Mouse (Mus musculus): Measurements from ENCODE around the gene Asic1. TPM values are rescaled to one million over a fixed set of nuclear protein-coding genes. Genes with fewer than 3 reads are reported as not detected.
"Not testable (repeated sequence)": the region's sequence is repeated elsewhere in the genome, so short reads cannot be mapped to it uniquely, and the experiment has no call there.

The Asic1 gene
- total RNA-seq, 2 experiments from 2014 or later = 29.6 to 36.9 TPM

- DNase-seq (ENCODE audit: low spot score in 2 of 2) = no peak
Measured at GRCm38 (mm10) chr15:99718461-99719021, 48.4 kb downstream of the Asic1 start.

GRCm38 (mm10) chr15:99719865-99720264, 49.7 kb downstream of the Asic1 start:
- no peak for DNase-seq (ENCODE audit: low spot score in 2 of 2)

DNA sequence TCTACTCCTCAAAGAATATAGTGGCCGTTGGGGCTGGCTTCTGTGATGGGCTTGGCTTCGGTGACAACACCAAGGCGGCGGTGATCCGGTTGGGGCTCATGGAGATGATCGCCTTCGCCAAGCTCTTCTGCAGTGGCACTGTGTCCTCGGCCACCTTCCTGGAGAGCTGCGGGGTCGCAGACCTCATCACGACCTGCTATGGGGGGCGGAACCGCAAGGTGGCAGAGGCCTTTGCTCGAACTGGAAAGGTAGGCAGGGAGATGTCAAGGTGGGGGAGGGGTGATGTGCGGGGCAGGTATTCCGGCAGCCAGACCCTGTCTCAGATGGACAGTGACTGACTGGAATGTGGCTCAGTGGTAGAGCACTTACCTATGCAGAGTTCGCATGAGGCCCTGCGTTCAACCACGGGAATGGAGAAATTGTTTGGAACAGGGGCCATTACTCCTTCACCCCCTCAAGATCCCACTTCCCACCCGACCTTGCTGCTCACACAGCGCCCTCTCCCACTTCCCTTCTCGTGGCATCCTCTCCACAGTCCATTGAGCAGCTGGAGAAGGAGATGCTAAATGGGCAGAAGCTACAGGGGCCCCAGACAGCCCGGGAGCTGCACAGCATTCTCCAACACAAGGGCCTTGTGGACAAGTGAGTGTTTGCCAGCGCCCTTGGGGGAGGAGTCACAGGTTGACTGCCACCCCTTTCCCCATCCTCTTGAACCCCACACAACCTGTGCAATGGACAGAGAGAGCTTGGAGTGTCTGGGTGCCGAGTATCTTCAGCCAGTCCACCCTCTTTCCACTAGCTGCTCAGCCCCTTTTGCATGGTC, 52.0 kb downstream of the Asic1 start:
- DNase-seq (ENCODE audit: low spot score in 2 of 2) = no peak

GRCm38 (mm10) chr15:99723120-99723514, 52.9 kb downstream of the Asic1 start:
- no peak for DNase-seq (ENCODE audit: low spot score in 2 of 2)

GRCm38 (mm10) chr15:99723515-99724291, 53.5 kb downstream of the Asic1 start:
- peak in 1 of 2 experiments; percentile 62 for DNase-seq (ENCODE audit: low spot score in 2 of 2)

DNA sequence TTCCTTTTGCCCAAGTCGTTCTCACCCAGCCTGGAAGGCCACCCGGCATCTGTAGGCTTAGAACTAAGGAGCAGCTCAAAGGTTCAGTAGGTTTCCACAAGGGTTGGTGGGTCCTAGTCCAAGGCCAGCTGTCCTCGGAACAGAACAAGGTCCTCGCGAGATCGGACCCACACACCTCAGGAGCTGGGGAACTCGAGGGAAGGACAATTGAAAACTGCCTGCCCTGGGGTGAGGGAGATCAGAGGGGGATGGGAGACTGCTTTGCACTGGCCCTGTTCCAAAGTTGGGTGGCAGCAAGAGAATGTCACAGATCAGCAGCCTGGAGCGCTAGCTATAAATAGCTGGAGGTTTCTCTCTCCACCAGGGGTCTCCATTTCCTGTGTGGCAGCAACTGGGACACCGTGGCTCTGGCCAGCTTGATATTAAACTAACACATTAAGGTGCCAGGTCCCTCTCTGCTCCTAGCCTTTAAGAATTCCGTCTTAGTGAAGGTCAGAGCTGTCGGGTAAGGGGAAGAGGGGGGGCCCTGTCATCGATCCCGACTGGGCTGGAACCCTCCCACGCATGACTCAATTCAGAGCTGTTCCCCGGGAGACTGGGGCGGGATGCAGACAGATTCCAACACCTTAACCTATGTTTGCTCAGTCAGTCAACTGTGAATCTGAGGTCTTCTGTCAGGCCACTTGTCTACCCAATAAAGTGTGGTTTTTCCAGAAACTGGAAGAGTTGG, 54.3 kb downstream of the Asic1 start:
- peak in 1 of 2 experiments; percentile 83 for DNase-seq (ENCODE audit: low spot score in 2 of 2)

GRCm38 (mm10) chr15:99725341-99726155, 55.4 kb downstream of the Asic1 start, which contains the start of gene Cox14:
Gene Cox14, plus strand, starts transcription at chr15:99725618.
- peak; percentile 95 to 99 for DNase-seq (ENCODE audit: low spot score in 2 of 2)

GRCm38 (mm10) chr15:99726549-99726948, 56.4 kb downstream of the Asic1 start:
- no peak for DNase-seq (ENCODE audit: low spot score in 2 of 2)

DNA sequence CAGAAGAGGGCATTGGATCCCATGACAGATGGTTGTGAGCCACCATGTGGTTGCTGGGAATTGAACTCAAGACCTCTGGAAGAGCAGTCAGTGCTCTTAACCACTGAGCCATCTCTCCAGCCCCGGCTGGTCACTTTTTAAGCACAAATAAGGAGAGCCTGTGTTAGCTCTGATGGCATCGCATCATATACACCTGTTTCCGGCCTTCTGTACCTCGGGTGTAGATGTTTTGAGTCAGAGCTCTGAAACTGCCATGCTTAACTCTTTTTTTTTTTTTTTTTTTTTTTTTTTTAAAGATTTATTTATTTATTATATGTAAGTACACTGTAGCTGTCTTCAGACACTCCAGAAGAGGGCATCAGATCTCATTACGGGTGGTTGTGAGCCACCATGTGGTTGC, 56.9 kb downstream of the Asic1 start:
- not testable (repeated sequence) for DNase-seq (ENCODE audit: low spot score in 2 of 2)

- DNase-seq (ENCODE audit: low spot score in 2 of 2) = no peak
Measured at GRCm38 (mm10) chr15:99727525-99727924, 57.4 kb downstream of the Asic1 start.

- DNase-seq (ENCODE audit: low spot score in 2 of 2) = no peak
Measured at GRCm38 (mm10) chr15:99728211-99728610, 58.0 kb downstream of the Asic1 start.

GRCm38 (mm10) chr15:99729056-99729783, 59.1 kb downstream of the Asic1 start:
- DNase-seq (ENCODE audit: low spot score in 2 of 2) = no peak

GRCm38 (mm10) chr15:99731167-99731566, 61.0 kb downstream of the Asic1 start:
- DNase-seq (ENCODE audit: low spot score in 2 of 2) = no peak

DNA sequence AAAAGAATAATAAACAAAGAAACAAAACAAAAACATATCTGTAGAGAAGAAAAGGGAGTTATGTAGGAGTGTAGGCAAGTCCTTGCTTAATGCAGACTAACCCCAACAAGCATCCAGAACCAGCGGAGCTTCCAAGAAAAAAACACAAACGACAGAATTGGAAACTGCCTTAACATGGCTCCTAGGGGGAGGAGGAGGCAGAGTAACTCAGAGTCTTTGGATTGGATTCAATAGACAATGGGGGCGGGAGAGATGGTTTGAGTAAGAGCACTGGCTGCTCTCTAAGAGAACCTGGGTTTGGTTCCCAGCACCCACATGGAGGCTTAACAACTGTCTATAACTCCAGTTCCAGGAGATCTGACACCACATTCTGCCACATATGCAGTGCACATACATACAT, 61.5 kb downstream of the Asic1 start:
- no peak for DNase-seq (ENCODE audit: low spot score in 2 of 2)

GRCm38 (mm10) chr15:99733186-99733585, 63.0 kb downstream of the Asic1 start:
- DNase-seq (ENCODE audit: low spot score in 2 of 2) = no peak

DNA sequence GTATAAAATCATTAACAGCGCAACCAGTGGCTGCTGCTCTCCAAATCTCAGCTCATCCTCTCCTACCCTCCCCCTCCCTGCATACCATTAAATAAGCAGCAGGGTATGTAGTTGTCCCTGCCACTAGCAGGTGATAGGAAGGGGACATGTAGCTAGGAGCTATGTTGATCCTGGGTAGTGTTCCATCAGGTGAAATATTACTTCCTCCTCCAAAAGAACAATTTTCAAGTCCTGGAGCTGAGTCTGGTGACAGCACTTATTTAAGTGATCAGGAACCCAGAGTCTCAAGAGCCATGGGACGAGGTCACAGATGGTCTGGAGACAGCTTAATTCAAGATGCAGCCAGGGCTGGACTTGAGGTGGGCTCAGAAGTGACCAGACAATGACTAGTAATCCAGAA, 65.5 kb downstream of the Asic1 start:
- DNase-seq (ENCODE audit: low spot score in 2 of 2) = peak; percentile 100

GRCm38 (mm10) chr15:99736675-99737074, 66.5 kb downstream of the Asic1 start:
- peak in 1 of 2 experiments; percentile 19 for DNase-seq (ENCODE audit: low spot score in 2 of 2)

DNA sequence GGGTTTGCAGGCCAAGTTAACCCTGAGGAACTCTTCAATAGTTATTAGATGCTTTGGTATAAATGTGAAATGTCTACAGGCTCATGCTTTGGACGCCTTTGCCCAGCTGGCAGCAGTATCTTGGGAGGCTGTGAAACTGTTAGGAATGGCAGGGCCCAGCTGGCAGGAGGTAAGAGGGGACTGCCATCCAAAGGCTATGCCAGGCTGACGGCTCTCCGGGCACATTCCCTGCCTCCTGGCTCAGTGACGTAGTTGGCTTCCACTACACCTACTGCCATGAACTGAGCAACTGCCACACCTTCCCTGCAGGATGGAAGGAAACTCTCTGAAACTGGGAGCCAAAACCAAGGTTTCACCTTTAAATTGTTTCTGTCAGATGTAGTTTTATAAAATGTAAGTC, 70.1 kb downstream of the Asic1 start:
- no peak for DNase-seq (ENCODE audit: low spot score in 2 of 2)
